Mouse (Mus musculus) kidney, adult 10 weeks (tissue): ENCODE data around the gene Gm4559. TPM values are rescaled to one million over a fixed set of nuclear protein-coding genes. Genes with fewer than 3 reads are reported as not detected.

ENCODE experiments used
- polyA plus RNA-seq: library from polyadenylated mRNA; stranded (reverse); fragments of 350-450 nt; fragmentation: Illumina TruSeq; extraction: RNeasy Lipid Tissue Mini Kit (QIAGEN cat#74804); gene quantifications from one replicate; pipeline ENCODE4 v1.2.3, GENCODE M21; 2014; ENCODE audit warnings: low read depth, low replicate concordance

Gene Gm4559
- polyA plus RNA-seq, result not detected

GRCm38 (mm10) chr7:142274263-142274662 lies at the start of gene Gm4559:
Gene Gm4559, minus strand, starts transcription at chr7:142274363.

GRCm38 (mm10) chr7:142303249-142303648 lies 29.1 kb upstream of the Gm4559 start, which contains the start of gene Krtap5-4:
Gene Krtap5-4, plus strand, starts transcription at chr7:142303549.

DNA sequence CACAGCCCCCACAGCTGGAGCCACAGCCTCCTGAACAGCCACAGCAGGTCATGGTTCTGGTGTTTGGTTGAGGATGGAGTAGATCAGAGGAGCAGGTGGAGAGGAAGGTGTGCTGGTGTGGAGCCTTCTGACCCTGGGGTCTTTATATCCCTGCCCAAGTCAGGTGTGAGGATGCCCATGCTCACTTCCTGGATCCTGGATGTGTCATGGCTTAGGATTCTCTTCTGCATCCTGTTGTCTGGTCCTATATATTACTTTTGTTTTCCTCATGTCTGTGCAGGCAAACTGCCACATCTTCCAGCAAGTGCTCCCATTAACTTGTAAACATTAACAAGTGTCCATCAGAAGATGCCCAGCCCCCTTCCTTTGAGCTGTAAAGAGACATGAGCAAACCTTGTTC lies 22.9 kb upstream of the Gm4559 start, which contains the start of gene Krtap5-1:
Krtap5-1 (minus strand) TSS at position 101 of the 400 bp plus-strand sequence.

DNA sequence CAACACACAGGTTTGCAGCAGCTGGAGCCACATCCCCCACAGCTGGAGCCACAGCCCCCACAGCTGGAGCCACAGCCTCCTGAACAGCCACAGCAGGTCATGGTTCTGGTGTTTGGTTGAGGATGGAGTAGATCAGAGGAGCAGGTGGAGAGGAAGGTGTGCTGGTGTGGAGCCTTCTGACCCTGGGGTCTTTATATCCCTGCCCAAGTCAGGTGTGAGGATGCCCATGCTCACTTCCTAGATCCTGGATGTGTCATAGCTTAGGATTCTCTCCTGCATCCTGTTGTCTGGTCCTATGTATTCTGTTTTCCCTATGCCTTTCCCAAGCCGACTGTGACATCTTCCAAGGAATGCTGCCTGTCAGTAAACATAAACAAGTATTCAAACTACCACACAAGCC lies 15.9 kb downstream of the Gm4559 start, which contains the start of gene Gm2431:
Gm2431 (minus strand) TSS at position 101 of the 400 bp plus-strand sequence.

DNA sequence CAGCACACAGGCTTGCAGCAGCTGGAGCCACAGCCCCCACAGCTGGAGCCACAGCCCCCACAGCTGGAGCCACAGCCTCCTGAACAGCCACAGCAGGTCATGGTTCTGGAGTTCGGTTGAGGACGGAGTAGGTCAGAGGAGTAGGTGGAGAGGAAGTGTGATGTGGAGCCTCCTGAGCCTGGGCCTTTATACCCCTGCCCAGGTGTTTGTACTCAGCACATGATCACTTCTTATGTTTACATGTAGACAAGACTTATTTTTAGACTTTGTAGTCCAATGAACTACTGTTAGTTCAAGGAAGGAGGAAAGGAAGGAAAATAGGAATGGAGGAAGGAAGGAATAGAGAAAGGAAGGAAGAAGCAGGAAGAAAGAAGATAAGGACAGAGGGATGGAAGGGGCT lies 33.2 kb downstream of the Gm4559 start, which contains the start of gene Gm40460:
Gm40460 (minus strand) TSS at position 101 of the 400 bp plus-strand sequence.

GRCm38 (mm10) chr7:142229871-142230270 lies 44.3 kb downstream of the Gm4559 start, which contains the start of gene Krtap5-5:
Gene Krtap5-5, minus strand, starts transcription at chr7:142229971.

Other genes starting within 250 kb of the Gm4559 start
- gene Mob2, start 213.3 kb downstream of the Gm4559 start, polyA plus RNA-seq, result 10.8 TPM
- 0.28 TPM for gene Dusp8, start 178.5 kb downstream of the Gm4559 start, polyA plus RNA-seq
- gene Gm45618, start 153.6 kb downstream of the Gm4559 start, polyA plus RNA-seq, result not detected
- not detected for gene Gm39115, start 138.3 kb downstream of the Gm4559 start, polyA plus RNA-seq
- not detected for gene Gm45337, start 129.8 kb downstream of the Gm4559 start, polyA plus RNA-seq
- gene Gm29735, start 117.2 kb downstream of the Gm4559 start, polyA plus RNA-seq, result not detected
- not detected for gene Gm4553, start 108.6 kb downstream of the Gm4559 start, polyA plus RNA-seq
- gene Krtap5-2, start 98.4 kb downstream of the Gm4559 start, polyA plus RNA-seq, result not detected
- not detected for gene Gm10153, start 84.0 kb downstream of the Gm4559 start, polyA plus RNA-seq
- not detected for gene Krtap5-3, start 73.0 kb downstream of the Gm4559 start, polyA plus RNA-seq
- not detected for gene Gm7579, start 62.5 kb downstream of the Gm4559 start, polyA plus RNA-seq
- gene Krtap5-5, start 44.4 kb downstream of the Gm4559 start, polyA plus RNA-seq, result not detected
- gene Gm40460, start 33.3 kb downstream of the Gm4559 start, polyA plus RNA-seq, result not detected
- gene Gm2431, start 16.0 kb downstream of the Gm4559 start, polyA plus RNA-seq, result not detected
- not detected for gene Krtap5-1, start 22.8 kb upstream of the Gm4559 start, polyA plus RNA-seq
- gene Krtap5-4, start 29.2 kb upstream of the Gm4559 start, polyA plus RNA-seq, result not detected
- gene Ifitm10, start 99.4 kb upstream of the Gm4559 start, polyA plus RNA-seq, result not detected
- 33.5 TPM for gene Gm49369, start 108.3 kb upstream of the Gm4559 start, polyA plus RNA-seq
- gene Ctsd, start 113.7 kb upstream of the Gm4559 start, polyA plus RNA-seq, result 46.4 TPM
- gene Syt8, start 160.5 kb upstream of the Gm4559 start, polyA plus RNA-seq, result not detected
- gene Tnni2, start 167.4 kb upstream of the Gm4559 start, polyA plus RNA-seq, result not detected
- 1.6 TPM for gene Lsp1, start 186.4 kb upstream of the Gm4559 start, polyA plus RNA-seq
- gene Tnnt3, start 224.5 kb upstream of the Gm4559 start, polyA plus RNA-seq, result not detected